Mouse (Mus musculus) heart, embryonic 11.5 days (tissue): ENCODE data around the gene Ckm. TPM values are rescaled to one million over a fixed set of nuclear protein-coding genes. Genes with fewer than 3 reads are reported as not detected.

Source experiments
- ATAC-seq: fragments of 200-750 bp; cut with Nextera tagmentation; replicated peaks from 2 replicates; pipeline ENCODE4 v1.8.0; 2017; ENCODE audit warnings: moderate library complexity; ENCODE audit not compliant: insufficient number of reproducible peaks, low FRiP score, low TSS enrichment
- H3K27ac ChIP-seq: fragments of 300-500 bp; sonication (generic); 2 replicates; pipeline ENCODE4 v1.5.1; 2014; ENCODE audit warnings: mild to moderate bottlenecking, low read depth, low read length
- H3K27me3 ChIP-seq: fragments of 300-500 bp; sonication (generic); 2 replicates; pipeline ENCODE4 v1.6.1; 2014; ENCODE audit warnings: mild to moderate bottlenecking, low read length, mixed read lengths; ENCODE audit not compliant: control insufficient read depth, insufficient read depth
- H3K36me3 ChIP-seq: fragments of 300-500 bp; sonication (generic); 2 replicates; pipeline ENCODE4 v1.6.1; 2014; ENCODE audit warnings: mild to moderate bottlenecking, low read length, moderate library complexity, mixed read lengths; ENCODE audit not compliant: control insufficient read depth, insufficient read depth
- H3K4me1 ChIP-seq: fragments of 300-500 bp; sonication (generic); 2 replicates; pipeline ENCODE4 v1.6.1; 2014; ENCODE audit warnings: low read length; ENCODE audit not compliant: control insufficient read depth, insufficient read depth
- H3K4me2 ChIP-seq: fragments of 300-500 bp; sonication (generic); 2 replicates; pipeline ENCODE4 v1.6.1; 2014; ENCODE audit warnings: mild to moderate bottlenecking, moderate library complexity
- H3K4me3 ChIP-seq: fragments of 300-500 bp; sonication (generic); 2 replicates; pipeline ENCODE4 v1.5.1; 2014; ENCODE audit warnings: low read depth, low read length
- H3K9ac ChIP-seq: fragments of 300-500 bp; sonication (generic); 2 replicates; pipeline ENCODE4 v1.6.1; 2014; ENCODE audit warnings: mild to moderate bottlenecking, low read depth, low read length, moderate library complexity
- H3K9me3 ChIP-seq: fragments of 300-500 bp; sonication (generic); replicated peaks from 2 replicates; pipeline ENCODE4 v1.6.1; 2016; ENCODE audit warnings: low read length; ENCODE audit not compliant: control insufficient read depth
- WGBS: fragments of 180-500 bp; shearing (Covaris S2); extraction: QIAGEN DNeasy Blood & Tissue Kit; methylation state at CpG from one replicate; pipeline ENCODE4 v1.1.7; 2014; ENCODE audit not compliant: insufficient replicate concordance; 5-methylcytosine and 5-hydroxymethylcytosine counted together
- polyA plus RNA-seq: library from polyadenylated mRNA; unstranded; fragments of >200 nt; fragmentation: Nextera tagmentation; extraction: Ambion mirVana; gene quantifications from 2 replicates; pipeline ENCODE4 v1.2.1, GENCODE M21; 2014

Ckm gene
- polyA plus RNA-seq, 1 experiment from 2014 or later = 11.0 TPM

- Histone ChIP-seq H3K9me3 (no peaks in the 10 kb centered on the region), H3K36me3 (peaks cover 71% of the 10 kb centered on the region), H3K4me3 (no peak overlapping the region), H3K27me3 (no peaks in the 10 kb centered on the region), H3K4me2 (no peak overlapping the region), H3K27ac (no peak overlapping the region), H3K4me1 (no peaks in the 10 kb centered on the region), H3K9ac (no peak overlapping the region)
- no peak for ATAC-seq
- WGBS = 89% methylated on average over 6 of the region's 6 CpGs
These were observed 25.8 kb downstream of the Ckm start for GRCm38 (mm10) chr7:19430402-19430801.

GRCm38 (mm10) chr7:19432475-19432874 lies 27.9 kb downstream of the Ckm start:
- 97% methylated on average over 2 of the region's 2 CpGs for WGBS
- no peaks in the 10 kb centered on the region for H3K9me3 ChIP-seq
- no peak overlapping the region for H3K9ac ChIP-seq
- H3K36me3 ChIP-seq = peaks cover 76% of the 10 kb centered on the region
- H3K4me3 ChIP-seq = no peak overlapping the region
- H3K4me2 ChIP-seq = no peak overlapping the region
- no peak for ATAC-seq
- H3K27ac ChIP-seq = no peak overlapping the region
- H3K27me3 ChIP-seq = no peaks in the 10 kb centered on the region
- no peaks in the 10 kb centered on the region for H3K4me1 ChIP-seq

GRCm38 (mm10) chr7:19436276-19436675 lies 31.7 kb downstream of the Ckm start:
- Histone ChIP-seq H3K4me3 (no peak overlapping the region), H3K4me1 (no peaks in the 10 kb centered on the region), H3K9ac (no peak overlapping the region), H3K27ac (no peak overlapping the region), H3K27me3 (no peaks in the 10 kb centered on the region), H3K36me3 (peaks cover 52% of the 10 kb centered on the region), H3K9me3 (no peaks in the 10 kb centered on the region), H3K4me2 (no peak overlapping the region)
- ATAC-seq = no peak
- 86% methylated on average over 2 of the region's 2 CpGs for WGBS

- Histone ChIP-seq H3K9ac (no peak overlapping the region), H3K4me1 (no peaks in the 10 kb centered on the region), H3K4me2 (no peak overlapping the region), H3K9me3 (no peaks in the 10 kb centered on the region), H3K4me3 (no peak overlapping the region), H3K27me3 (no peaks in the 10 kb centered on the region), H3K27ac (no peak overlapping the region), H3K36me3 (peaks cover 56% of the 10 kb centered on the region)
- WGBS = 85% methylated on average over 9 of the region's 9 CpGs
- no peak for ATAC-seq
These were observed 32.5 kb downstream of the Ckm start for GRCm38 (mm10) chr7:19437048-19437447.

- no peak for ATAC-seq
- Histone ChIP-seq H3K27ac (no peak overlapping the region), H3K27me3 (no peaks in the 10 kb centered on the region), H3K4me3 (no peak overlapping the region), H3K9ac (no peak overlapping the region), H3K4me2 (no peak overlapping the region), H3K36me3 (peaks cover 27% of the 10 kb centered on the region), H3K4me1 (no peaks in the 10 kb centered on the region), H3K9me3 (no peaks in the 10 kb centered on the region)
- 57% methylated on average over 9 of the region's 9 CpGs for WGBS
These were observed 37.0 kb downstream of the Ckm start for GRCm38 (mm10) chr7:19441448-19442091.

GRCm38 (mm10) chr7:19443344-19443743 lies 38.8 kb downstream of the Ckm start:
- H3K9ac ChIP-seq = no peak overlapping the region
- H3K9me3 ChIP-seq = no peaks in the 10 kb centered on the region
- H3K27me3 ChIP-seq = no peaks in the 10 kb centered on the region
- no peak overlapping the region for H3K4me2 ChIP-seq
- H3K4me3 ChIP-seq = no peak overlapping the region
- ATAC-seq = no peak
- H3K36me3 ChIP-seq = peaks cover 27% of the 10 kb centered on the region
- WGBS = 41% methylated on average over 3 of the region's 3 CpGs
- H3K27ac ChIP-seq = no peak overlapping the region
- H3K4me1 ChIP-seq = no peaks in the 10 kb centered on the region

- ATAC-seq = no peak
- WGBS = 76% methylated on average over 12 of the region's 12 CpGs
- H3K9ac ChIP-seq = no peak overlapping the region
- H3K4me3 ChIP-seq = no peak overlapping the region
- no peaks in the 10 kb centered on the region for H3K9me3 ChIP-seq
- no peaks in the 10 kb centered on the region for H3K4me1 ChIP-seq
- no peaks in the 10 kb centered on the region for H3K27me3 ChIP-seq
- peaks cover 34% of the 10 kb centered on the region for H3K36me3 ChIP-seq
- H3K4me2 ChIP-seq = no peak overlapping the region
- H3K27ac ChIP-seq = no peak overlapping the region
These were observed 40.2 kb downstream of the Ckm start for GRCm38 (mm10) chr7:19444801-19445200.

GRCm38 (mm10) chr7:19447689-19448088 lies 43.1 kb downstream of the Ckm start:
- Histone ChIP-seq H3K4me3 (no peak overlapping the region), H3K9ac (no peak overlapping the region), H3K4me2 (no peak overlapping the region), H3K4me1 (no peaks in the 10 kb centered on the region), H3K9me3 (no peaks in the 10 kb centered on the region), H3K27me3 (no peaks in the 10 kb centered on the region), H3K36me3 (peaks cover 40% of the 10 kb centered on the region), H3K27ac (no peak overlapping the region)
- ATAC-seq = no peak
- 91% methylated on average over 16 of the region's 16 CpGs for WGBS

GRCm38 (mm10) chr7:19449165-19449564 lies 44.6 kb downstream of the Ckm start:
- no peak for ATAC-seq
- H3K4me2 ChIP-seq = no peak overlapping the region
- H3K4me1 ChIP-seq = no peaks in the 10 kb centered on the region
- peaks cover 34% of the 10 kb centered on the region for H3K36me3 ChIP-seq
- H3K4me3 ChIP-seq = no peak overlapping the region
- no peaks in the 10 kb centered on the region for H3K27me3 ChIP-seq
- H3K9ac ChIP-seq = no peak overlapping the region
- no peaks in the 10 kb centered on the region for H3K9me3 ChIP-seq
- no peak overlapping the region for H3K27ac ChIP-seq
- 86% methylated on average over 12 of the region's 12 CpGs for WGBS
